Mouse (Mus musculus): ENCODE results near the gene Card6. TPM values are rescaled to one million over a fixed set of nuclear protein-coding genes. Genes with fewer than 3 reads are reported as not detected.

The Card6 gene
- total and polyA plus RNA-seq, 3 experiments = 0.08 to 0.13 TPM; not detected in 1

DNA sequence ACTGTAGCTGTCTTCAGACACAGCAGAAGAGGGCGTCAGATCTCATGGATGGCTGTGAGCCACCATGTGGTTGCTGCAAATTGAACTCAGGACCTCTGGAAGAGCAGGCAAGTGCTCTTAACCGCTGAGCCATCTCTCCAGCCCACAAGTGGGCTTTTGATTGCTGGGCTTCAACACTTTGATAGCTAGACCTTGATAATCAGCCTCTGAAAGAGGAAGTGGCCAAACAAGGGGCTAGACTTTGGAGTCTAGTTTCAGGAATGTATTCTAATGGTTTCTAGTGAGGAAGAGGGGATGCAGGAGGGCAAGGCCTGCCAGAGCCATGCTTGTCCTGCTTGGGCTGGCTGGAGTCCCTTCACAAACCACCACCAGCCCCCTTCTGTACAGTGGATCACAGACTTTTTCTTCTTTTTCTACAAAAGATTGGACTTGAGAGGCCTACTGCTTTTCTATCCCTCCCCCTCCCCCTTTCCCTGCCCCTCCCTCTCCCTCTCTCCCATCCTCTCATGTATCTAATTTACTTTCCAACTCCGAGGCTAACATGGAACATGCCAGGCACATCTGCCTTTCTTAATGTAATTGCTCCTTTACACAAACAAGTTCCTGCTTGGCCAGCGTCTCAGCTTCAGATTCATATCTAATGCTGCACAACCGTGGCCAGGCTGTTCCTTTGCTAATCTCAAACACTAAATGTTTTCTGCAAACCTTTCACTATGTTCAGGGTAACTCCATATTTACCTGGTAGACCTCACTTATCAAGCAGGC, 20.0 kb upstream of the Card6 start:
- H3K9ac ChIP-seq (ENCODE audit: control insufficient read depth, low read depth, low read length, poor library complexity, severe bottlenecking) = peak overlapping the region; percentile 36; the same call in 1 of the 2 replicates
- H3K36me3 ChIP-seq (ENCODE audit: control insufficient read depth in 1 of 2, insufficient read depth in 2 of 2, low read length in 2 of 2) = peaks cover 0 to 50% of the 10 kb centered on the region in 2 experiments
- H3K79me2 ChIP-seq (ENCODE audit: control insufficient read depth, insufficient read depth, low read length, poor library complexity) = no peaks in the 10 kb centered on the region
- peak overlapping the region; percentile 81 for H3K27ac ChIP-seq (ENCODE audit: control insufficient read depth, low read depth, low read length)
- no peaks in the 10 kb centered on the region for H3K9me3 ChIP-seq (replicated peaks; ENCODE audit: insufficient read depth, low read length)
- DNase-seq (ENCODE audit: low read depth, low spot score) = peak; percentile 85
- H3K4me3 ChIP-seq (ENCODE audit: control insufficient read depth in 1 of 2, insufficient read depth in 1 of 2, low read depth in 2 of 2, low read length in 2 of 2) = no peak overlapping the region
- no peaks in the 10 kb centered on the region for H3K27me3 ChIP-seq (ENCODE audit: control insufficient read depth in 1 of 2, insufficient read depth in 2 of 2, low read length in 2 of 2)
- H3K4me1 ChIP-seq (ENCODE audit: control insufficient read depth in 1 of 2, insufficient read depth in 2 of 2, low read length in 2 of 2) = peaks cover 16 to 32% of the 10 kb centered on the region in 2 experiments
- TF ChIP-seq KAT2A (conservative IDR thresholded peaks at IDR 0.05; ENCODE audit: low read depth, low read length) (no peak), MEF2A (IDR thresholded peaks at IDR 0.05; ENCODE audit: extremely low read depth, insufficient replicate concordance, low read depth, low read length, poor library complexity, severe bottlenecking) (no peak), UBTF (IDR thresholded peaks at IDR 0.05; ENCODE audit: borderline replicate concordance, insufficient read depth, low read depth, low read length) (no peak), MYC (IDR thresholded peaks at IDR 0.05; ENCODE audit: low read depth, low read length) (peak; percentile 86; the same call in 1 of the 2 replicates), GATA1 (IDR thresholded peaks at IDR 0.05; ENCODE audit: low read depth, low read length) (peak; percentile 68), TBP (IDR thresholded peaks at IDR 0.05; ENCODE audit: low read depth, low read length) (peak; percentile 97), ZMIZ1 (IDR thresholded peaks at IDR 0.05; ENCODE audit: low read depth, low read length) (no peak), ETS1 (IDR thresholded peaks at IDR 0.05; ENCODE audit: low read depth, low read length) (peak; percentile 65), MAFK (IDR thresholded peaks at IDR 0.05; ENCODE audit: borderline replicate concordance, low read depth, low read length) (0 out of 2 replicates have a peak, but pooled peaks have one; percentile 54), GABPA (IDR thresholded peaks at IDR 0.05; ENCODE audit: low read depth, low read length) (0 out of 2 replicates have a peak, but pooled peaks have one; percentile 52), JUND (IDR thresholded peaks at IDR 0.05; ENCODE audit: low read depth, low read length) (no peak), CTCF (IDR thresholded peaks at IDR 0.05 in 2 of 3, conservative IDR thresholded peaks at IDR 0.05 in 1 of 3; ENCODE audit: control insufficient read depth in 1 of 3, insufficient read depth in 1 of 3, low read depth in 2 of 3, low read length in 3 of 3, poor library complexity in 1 of 3, severe bottlenecking in 1 of 3) (peak in 1 of 3 experiments; percentile 17; a peak in 1 of 6 replicates), NRF1 (IDR thresholded peaks at IDR 0.05; ENCODE audit: insufficient read depth, low read depth, low read length, poor library complexity, severe bottlenecking) (no peak), USF2 (IDR thresholded peaks at IDR 0.05; ENCODE audit: borderline replicate concordance in 1 of 2, insufficient read depth in 1 of 2, low read depth in 1 of 2, low read length in 2 of 2) (no peak), CHD2 (IDR thresholded peaks at IDR 0.05; ENCODE audit: low read length) (no peak), BHLHE40 (IDR thresholded peaks at IDR 0.05; ENCODE audit: borderline replicate concordance, low read depth, low read length) (no peak), EP300 (IDR thresholded peaks at IDR 0.05; ENCODE audit: low read depth in 1 of 2, low read length in 2 of 2) (peak; percentile 54 to 60; a peak in 2 of 4 replicates), CHD1 (IDR thresholded peaks at IDR 0.05; ENCODE audit: low read depth, low read length) (no peak), ELF1 (IDR thresholded peaks at IDR 0.05; ENCODE audit: low read depth, low read length) (0 out of 2 replicates have a peak, but pooled peaks have one; percentile 22), MAX (IDR thresholded peaks at IDR 0.05; ENCODE audit: low read length) (no peak), POLR2A (IDR thresholded peaks at IDR 0.05; ENCODE audit: control insufficient read depth in 1 of 2, insufficient read depth in 1 of 2, low read depth in 1 of 2, low read length in 2 of 2, poor library complexity in 1 of 2) (no peak), USF1 (IDR thresholded peaks at IDR 0.05; ENCODE audit: low read depth, low read length) (0 out of 2 replicates have a peak, but pooled peaks have one; percentile 23), ZNF384 (IDR thresholded peaks at IDR 0.05; ENCODE audit: low read depth, low read length) (no peak), MYB (IDR thresholded peaks at IDR 0.05; ENCODE audit: low read depth, low read length) (0 out of 2 replicates have a peak, but pooled peaks have one; percentile 16), RAD21 (IDR thresholded peaks at IDR 0.05; ENCODE audit: low read depth, low read length) (peak; percentile 4; the same call in 1 of the 2 replicates), POLR2AphosphoS2 (IDR thresholded peaks at IDR 0.05; ENCODE audit: low read length) (no peak), HCFC1 (IDR thresholded peaks at IDR 0.05; ENCODE audit: low read depth, low read length) (0 out of 2 replicates have a peak, but pooled peaks have one; percentile 32), ZKSCAN1 (IDR thresholded peaks at IDR 0.05; ENCODE audit: low read depth, low read length) (no peak), SMC3 (IDR thresholded peaks at IDR 0.05; ENCODE audit: low read depth, low read length) (no peak), SIN3A (IDR thresholded peaks at IDR 0.05; ENCODE audit: low read length) (peak; percentile 39; the same call in 1 of the 2 replicates), MXI1 (IDR thresholded peaks at IDR 0.05; ENCODE audit: low read depth, low read length) (no peak), E2F4 (IDR thresholded peaks at IDR 0.05; ENCODE audit: borderline replicate concordance, low read depth, low read length) (no peak), MAZ (IDR thresholded peaks at IDR 0.05; ENCODE audit: low read depth, low read length) (no peak), ZC3H11A (IDR thresholded peaks at IDR 0.05; ENCODE audit: low read depth, low read length) (no peak), NELFE (IDR thresholded peaks at IDR 0.05; ENCODE audit: low read depth, low read length) (no peak)

Measured in MEL (cell line).